Comparison of ENCODE assay signal across 12 mouse cellular contexts in genomic region chr11:96526137-96526621, GRCm38 (mm10).
A peak's percentile ranks its signal among the peaks of the same experiment; 100 is the strongest.
DNase-seq lines count a peak whose midpoint lies in the region; ATAC-seq and TF ChIP-seq lines count a peak whose summit lies in the region.
"Had no signal": no experiment of that assay in that cellular context is flagged by ENCODE, and none has a peak within 500 bp of the region (broad histone marks: within the 10 kb centered on the region; RNA-seq: fewer than 3 reads in every experiment).

No protein-coding gene starts in this region.

- no peaks in the 10 kb centered on the region for H3K4me1 ChIP-seq in embryonic facial prominence, embryonic 14.5 days (ENCODE audit: control insufficient read depth, insufficient read depth, low read length)
- no peaks in the 10 kb centered on the region; the same call in 1 of the 2 replicates for H3K4me1 ChIP-seq in embryonic facial prominence, embryonic 10.5 days
- H3K4me1 ChIP-seq in limb, embryonic 14.5 days (ENCODE audit: control insufficient read depth, insufficient read depth, low read length), result peaks cover 2% of the 10 kb centered on the region; the same call in 1 of the 2 replicates
- no peaks in the 10 kb centered on the region for H3K4me1 ChIP-seq in limb, embryonic 10.5 days
- H3K4me1 ChIP-seq in hindbrain, embryonic 15.5 days (replicated peaks), result peaks cover 11% of the 10 kb centered on the region
- peaks cover 3% of the 10 kb centered on the region; the same call in 1 of the 2 replicates for H3K4me1 ChIP-seq in olfactory bulb, adult 2 months (ENCODE audit: control insufficient read depth, insufficient read depth, low read length)
- H3K4me1 ChIP-seq: heart, embryonic 15.5 days had no signal

- H3K4me2 ChIP-seq in embryonic facial prominence, embryonic 14.5 days (ENCODE audit: low read depth, low read length), result peak overlapping the region; percentile 13; the same call in 1 of the 2 replicates
- H3K4me2 ChIP-seq in limb, embryonic 14.5 days (replicated peaks; ENCODE audit: low read depth, low read length, severe bottlenecking), result no peak overlapping the region
- H3K4me2 ChIP-seq in hindbrain, embryonic 15.5 days, result peak overlapping the region; percentile 44
- H3K4me2 ChIP-seq: heart, embryonic 15.5 days had no signal

- H3K27me3 ChIP-seq in embryonic facial prominence, embryonic 14.5 days (replicated peaks; ENCODE audit: control insufficient read depth, insufficient read depth, low read length), result no peaks in the 10 kb centered on the region
- H3K27me3 ChIP-seq in embryonic facial prominence, embryonic 10.5 days (replicated peaks; ENCODE audit: low read depth, poor library complexity, severe bottlenecking), result no peaks in the 10 kb centered on the region
- H3K27me3 ChIP-seq in limb, embryonic 14.5 days (ENCODE audit: control insufficient read depth, insufficient read depth, low read length), result no peaks in the 10 kb centered on the region
- H3K27me3 ChIP-seq in limb, embryonic 10.5 days (ENCODE audit: low read depth, poor library complexity, severe bottlenecking), result 0 out of 2 replicates have a peak, but pooled peaks cover under 1% of the 10 kb centered on the region
- no peaks in the 10 kb centered on the region for H3K27me3 ChIP-seq in hindbrain, embryonic 15.5 days

- H3K36me3 ChIP-seq in embryonic facial prominence, embryonic 14.5 days (ENCODE audit: control insufficient read depth, insufficient read depth, low read length), result no peaks in the 10 kb centered on the region
- no peaks in the 10 kb centered on the region for H3K36me3 ChIP-seq in embryonic facial prominence, embryonic 10.5 days (replicated peaks)
- H3K36me3 ChIP-seq in limb, embryonic 14.5 days (ENCODE audit: control insufficient read depth, insufficient read depth, low read length), result no peaks in the 10 kb centered on the region
- no peaks in the 10 kb centered on the region for H3K36me3 ChIP-seq in limb, embryonic 10.5 days
- no peaks in the 10 kb centered on the region for H3K36me3 ChIP-seq in hindbrain, embryonic 15.5 days
- H3K36me3 ChIP-seq: heart, embryonic 15.5 days had no signal

- ATAC-seq in embryonic facial prominence, embryonic 14.5 days (ENCODE audit: low read depth), result no peak
- ATAC-seq in limb, embryonic 14.5 days (ENCODE audit: low FRiP score, low read depth), result no peak
- ATAC-seq in hindbrain, embryonic 15.5 days (ENCODE audit: low FRiP score, low read depth), result peak; percentile 42; the same call in 1 of the 2 replicates

- no peak for TF ChIP-seq POLR2A in limb, embryonic 14.5 days (IDR thresholded peaks at IDR 0.05; ENCODE audit: borderline replicate concordance, extremely low read depth, insufficient read depth, insufficient read length)
- TF ChIP-seq POLR2A in olfactory bulb, adult 2 months (IDR thresholded peaks at IDR 0.05; ENCODE audit: insufficient read depth, low read depth, low read length), result no peak

- TF ChIP-seq CTCF in olfactory bulb, adult 2 months (IDR thresholded peaks at IDR 0.05; ENCODE audit: insufficient read depth, low read depth, low read length), result no peak

- H3K9me3 ChIP-seq in embryonic facial prominence, embryonic 14.5 days (ENCODE audit: control insufficient read depth, low read length), result no peaks in the 10 kb centered on the region
- H3K9me3 ChIP-seq in embryonic facial prominence, embryonic 10.5 days, result no peaks in the 10 kb centered on the region
- no peaks in the 10 kb centered on the region for H3K9me3 ChIP-seq in limb, embryonic 14.5 days (ENCODE audit: control insufficient read depth, low read length)
- H3K9me3 ChIP-seq in limb, embryonic 10.5 days (replicated peaks), result no peaks in the 10 kb centered on the region
- H3K9me3 ChIP-seq in hindbrain, embryonic 15.5 days, result no peaks in the 10 kb centered on the region
- H3K9me3 ChIP-seq: heart, embryonic 15.5 days had no signal

- H3K9ac ChIP-seq in embryonic facial prominence, embryonic 14.5 days (ENCODE audit: low read depth, low read length), result no peak overlapping the region
- H3K9ac ChIP-seq in limb, embryonic 14.5 days (ENCODE audit: low read depth, low read length, severe bottlenecking), result no peak overlapping the region
- H3K9ac ChIP-seq in hindbrain, embryonic 15.5 days, result no peak overlapping the region
- H3K9ac ChIP-seq: heart, embryonic 15.5 days had no signal

- DNase-seq in embryonic facial prominence, embryonic 14.5 days (ENCODE audit: low spot score), result peak; percentile 39
- no peak for DNase-seq in embryonic facial prominence, embryonic 10.5 days (ENCODE audit: low spot score)
- peak; percentile 29 for DNase-seq in limb, embryonic 14.5 days (ENCODE audit: low spot score)
- no peak for DNase-seq in limb, embryonic 10.5 days (ENCODE audit: low spot score)
- no peak for DNase-seq in gastrocnemius, postnatal 25 days
- no peak for DNase-seq in layer of hippocampus, adult 11-12 months (ENCODE audit: low spot score)
- DNase-seq: cerebellum, adult 9-11 months; spleen, adult 18-20 months had no signal

- no peak overlapping the region for H3K4me3 ChIP-seq in embryonic facial prominence, embryonic 14.5 days (ENCODE audit: low read depth, low read length)
- no peak overlapping the region for H3K4me3 ChIP-seq in embryonic facial prominence, embryonic 10.5 days
- no peak overlapping the region for H3K4me3 ChIP-seq in limb, embryonic 14.5 days (replicated peaks; ENCODE audit: low read length)
- H3K4me3 ChIP-seq in limb, embryonic 10.5 days, result no peak overlapping the region
- H3K4me3 ChIP-seq in hindbrain, embryonic 15.5 days, result peak overlapping the region; percentile 6
- peak overlapping the region; percentile 24 for H3K4me3 ChIP-seq in olfactory bulb, adult 2 months (ENCODE audit: insufficient read depth, low read depth, low read length)
- H3K4me3 ChIP-seq: heart, embryonic 15.5 days; left cerebral cortex, adult 2 months had no signal

- WGBS in embryonic facial prominence, embryonic 14.5 days, result 70% methylated on average over 16 of the region's 16 CpGs
- WGBS in embryonic facial prominence, embryonic 10.5 days, result 91% methylated on average over 16 of the region's 16 CpGs
- WGBS in limb, embryonic 14.5 days, result 66% methylated on average over 16 of the region's 16 CpGs
- WGBS in limb, embryonic 10.5 days, result 91% methylated on average over 16 of the region's 16 CpGs
- 31% methylated on average over 16 of the region's 16 CpGs for WGBS in hindbrain, embryonic 15.5 days
- 46% methylated on average over 16 of the region's 16 CpGs for WGBS in olfactory bulb, adult 2 months

- H3K27ac ChIP-seq in embryonic facial prominence, embryonic 14.5 days (replicated peaks; ENCODE audit: low read depth, low read length), result no peak overlapping the region
- no peak overlapping the region for H3K27ac ChIP-seq in embryonic facial prominence, embryonic 10.5 days (replicated peaks)
- H3K27ac ChIP-seq in limb, embryonic 14.5 days (replicated peaks; ENCODE audit: low read depth, low read length), result no peak overlapping the region
- no peak overlapping the region for H3K27ac ChIP-seq in limb, embryonic 10.5 days
- peak overlapping the region; percentile 71 for H3K27ac ChIP-seq in hindbrain, embryonic 15.5 days (replicated peaks)
- no peak overlapping the region for H3K27ac ChIP-seq in olfactory bulb, adult 2 months (ENCODE audit: insufficient read depth, low read depth, low read length)
- H3K27ac ChIP-seq: heart, embryonic 15.5 days; left cerebral cortex, adult 2 months had no signal

Comparison
In these comparisons a context has a peak if more than half of its experiments do, and no peak if none do; other contexts are left out.
1. DNase-seq: peak in embryonic facial prominence, embryonic 14.5 days (single experiment) and limb, embryonic 14.5 days (single experiment); none in embryonic facial prominence, embryonic 10.5 days (single experiment), limb, embryonic 10.5 days (single experiment), gastrocnemius, postnatal 25 days (single experiment) and layer of hippocampus, adult 11-12 months (single experiment).
2. H3K4me3 ChIP-seq: peak in hindbrain, embryonic 15.5 days (single experiment) and olfactory bulb, adult 2 months (single experiment); none in embryonic facial prominence, embryonic 14.5 days (single experiment), embryonic facial prominence, embryonic 10.5 days (single experiment), limb, embryonic 14.5 days (single experiment) and limb, embryonic 10.5 days (single experiment).